Mouse (Mus musculus) liver, embryonic 14.5 days (tissue): ENCODE data around the gene C5ar1. TPM values are rescaled to one million over a fixed set of nuclear protein-coding genes. Genes with fewer than 3 reads are reported as not detected.

Experiments used
- ATAC-seq: fragments of 200-750 bp; cut with Nextera tagmentation; 2 replicates; pipeline ENCODE4 v1.8.0; 2017; ENCODE audit warnings: moderate number of reproducible peaks, mild to moderate bottlenecking, moderate library complexity; ENCODE audit not compliant: insufficient read depth
- DNase-seq, 3 experiments: peaks; one replicate each; pipeline ENCODE4 v3.0.0-alpha.2; 2012 to 2013; ENCODE audit warnings: low read depth in 3 of 3, low spot score in 3 of 3
- H3K27ac ChIP-seq: fragments of 300-500 bp; sonication (generic); 2 replicates; pipeline ENCODE4 v1.5.1; 2014; ENCODE audit warnings: moderate library complexity, mild to moderate bottlenecking, control low read depth, inconsistent platforms
- H3K27me3 ChIP-seq: fragments of 300-500 bp; sonication (generic); 2 replicates; pipeline ENCODE4 v1.6.1; 2014; ENCODE audit warnings: mild to moderate bottlenecking, low read length, moderate library complexity; ENCODE audit not compliant: control insufficient read depth, insufficient read depth
- H3K36me3 ChIP-seq: fragments of 300-500 bp; sonication (generic); replicated peaks from 2 replicates; pipeline ENCODE4 v1.6.1; 2014; ENCODE audit warnings: low read depth; ENCODE audit not compliant: control insufficient read depth, insufficient read depth
- H3K4me1 ChIP-seq, 2 experiments: fragments of 200-500 bp in 1 of 2; fragments of 300-500 bp in 1 of 2; sonication (generic) in 1 of 2; replicated peaks; 2 replicates each; pipeline ENCODE4 v1.6.1; 2012 to 2014; ENCODE audit warnings: antibody characterized with exemption in 1 of 2, inconsistent platforms in 1 of 2, low read length in 1 of 2; ENCODE audit not compliant: control insufficient read depth in 2 of 2, insufficient read depth in 2 of 2
- H3K4me2 ChIP-seq: fragments of 300-500 bp; sonication (generic); 2 replicates; pipeline ENCODE4 v1.6.1; 2014; ENCODE audit warnings: low read depth, mild to moderate bottlenecking, control low read depth, moderate library complexity
- H3K4me3 ChIP-seq, 2 experiments: fragments of 200-500 bp in 1 of 2; fragments of 300-500 bp in 1 of 2; sonication (generic) in 1 of 2; 2 replicates each; pipeline ENCODE4 v1.5.1; 2012 to 2014; ENCODE audit warnings: low read depth in 2 of 2, low read length in 2 of 2, mild to moderate bottlenecking in 2 of 2, control low read depth in 1 of 2, inconsistent platforms in 1 of 2, moderate library complexity in 1 of 2; ENCODE audit not compliant: insufficient read depth in 1 of 2
- H3K9ac ChIP-seq: fragments of 300-500 bp; sonication (generic); replicated peaks from 2 replicates; pipeline ENCODE4 v1.6.1; 2014; ENCODE audit warnings: mild to moderate bottlenecking, control low read depth, moderate library complexity
- H3K9me3 ChIP-seq: fragments of 300-500 bp; sonication (generic); 2 replicates; pipeline ENCODE4 v1.6.1; 2016; ENCODE audit warnings: low read length, mixed read lengths; ENCODE audit not compliant: control insufficient read depth
- CTCF ChIP-seq: IDR thresholded peaks from 2 replicates; pipeline ENCODE4 v1.5.1; 2016; ENCODE audit warnings: antibody characterized with exemption, low read depth, control low read depth
- EP300 ChIP-seq: IDR thresholded peaks from 2 replicates; pipeline ENCODE4 v1.6.1; 2016; ENCODE audit warnings: antibody characterized with exemption, low read depth
- WGBS: fragments of 180-500 bp; shearing (Covaris S2); extraction: QIAGEN DNeasy Blood & Tissue Kit; methylation state at CpG from one replicate; pipeline ENCODE4 v1.1.7; 2014; ENCODE audit not compliant: insufficient replicate concordance; 5-methylcytosine and 5-hydroxymethylcytosine counted together
- polyA plus RNA-seq, 2 experiments: library from polyadenylated mRNA; depleted of rRNA in 1 of 2; stranded (reverse) in 1 of 2; unstranded in 1 of 2; fragments of >200 nt; fragmentation: Nextera tagmentation in 1 of 2; extraction: Ambion mirVana in 1 of 2; gene quantifications; 2 replicates each; pipeline versions ENCODE4 v1.2.1 to v1.2.3; 2012 to 2014

The C5ar1 gene
- polyA plus RNA-seq, 2 experiments = 0.95 to 1.9 TPM

- peak overlapping the region; percentile 53 for H3K9ac ChIP-seq
- H3K36me3 ChIP-seq = peaks cover 35% of the 10 kb centered on the region
- TF ChIP-seq EP300 (no peak), CTCF (no peak)
- peaks cover 9 to 15% of the 10 kb centered on the region in 2 experiments for H3K4me1 ChIP-seq
- no peaks in the 10 kb centered on the region for H3K9me3 ChIP-seq
- H3K4me2 ChIP-seq = peak overlapping the region; percentile 81
- peak; percentile 57 to 62 (median 58) for DNase-seq
- H3K27me3 ChIP-seq = no peaks in the 10 kb centered on the region
- peak; percentile 24 for ATAC-seq
- H3K4me3 ChIP-seq = peak overlapping the region; percentile 63 to 84
- peak overlapping the region; percentile 77 for H3K27ac ChIP-seq
- 1% methylated on average over 14 of the region's 14 CpGs for WGBS
Observed at GRCm38 (mm10) chr7:16285450-16286025, 26.2 kb upstream of the C5ar1 start.

GRCm38 (mm10) chr7:16284904-16285303, 25.6 kb upstream of the C5ar1 start:
- Histone ChIP-seq H3K4me3 (peak overlapping the region; percentile 63 to 84; a peak in 3 of 4 replicates), H3K27me3 (no peaks in the 10 kb centered on the region), H3K9ac (no peak overlapping the region; the same call in 1 of the 2 replicates), H3K27ac (peak overlapping the region; percentile 77), H3K9me3 (no peaks in the 10 kb centered on the region), H3K4me1 (peaks cover 9 to 15% of the 10 kb centered on the region in 2 experiments), H3K36me3 (peaks cover 37% of the 10 kb centered on the region), H3K4me2 (peak overlapping the region; percentile 81)
- ATAC-seq = no peak
- WGBS = 70% methylated on average over 9 of the region's 9 CpGs
- TF ChIP-seq CTCF (no peak), EP300 (no peak)
- no peak for DNase-seq

GRCm38 (mm10) chr7:16284001-16284400, 24.7 kb upstream of the C5ar1 start:
- no peak for ATAC-seq
- Histone ChIP-seq H3K9ac (no peak overlapping the region), H3K4me3 (no peak overlapping the region), H3K9me3 (no peaks in the 10 kb centered on the region), H3K36me3 (peaks cover 37% of the 10 kb centered on the region), H3K27ac (no peak overlapping the region), H3K27me3 (no peaks in the 10 kb centered on the region), H3K4me2 (no peak overlapping the region), H3K4me1 (peaks cover 9 to 15% of the 10 kb centered on the region in 2 experiments)
- WGBS = 87% methylated on average over 8 of the region's 8 CpGs
- no peak for DNase-seq
- TF ChIP-seq EP300 (no peak), CTCF (no peak)

- no peaks in the 10 kb centered on the region for H3K27me3 ChIP-seq
- H3K4me1 ChIP-seq = peaks cover 9 to 15% of the 10 kb centered on the region in 2 experiments
- no peak overlapping the region for H3K4me2 ChIP-seq
- H3K4me3 ChIP-seq = no peak overlapping the region
- ATAC-seq (no peak), DNase-seq (no peak)
- TF ChIP-seq CTCF (no peak), EP300 (no peak)
- WGBS = 91% methylated on average over 13 of the region's 13 CpGs
- H3K9me3 ChIP-seq = no peaks in the 10 kb centered on the region
- no peak overlapping the region for H3K27ac ChIP-seq
- no peak overlapping the region for H3K9ac ChIP-seq
- peaks cover 39% of the 10 kb centered on the region for H3K36me3 ChIP-seq
Observed at GRCm38 (mm10) chr7:16282334-16282733, 23.0 kb upstream of the C5ar1 start.

- peaks cover 10 to 19% of the 10 kb centered on the region in 2 experiments for H3K4me1 ChIP-seq
- H3K9ac ChIP-seq = no peak overlapping the region
- no peaks in the 10 kb centered on the region for H3K9me3 ChIP-seq
- H3K4me2 ChIP-seq = no peak overlapping the region
- peaks cover 44% of the 10 kb centered on the region for H3K36me3 ChIP-seq
- H3K4me3 ChIP-seq = no peak overlapping the region
- no peak for ATAC-seq
- WGBS = 87% methylated on average over 11 of the region's 11 CpGs
- H3K27ac ChIP-seq = no peak overlapping the region
- H3K27me3 ChIP-seq = no peaks in the 10 kb centered on the region
- DNase-seq = no peak
- TF ChIP-seq EP300 (no peak), CTCF (no peak)
Observed at GRCm38 (mm10) chr7:16280721-16281120, 21.4 kb upstream of the C5ar1 start.
